Mouse (Mus musculus): ENCODE results near the gene Brca1.

DNA sequence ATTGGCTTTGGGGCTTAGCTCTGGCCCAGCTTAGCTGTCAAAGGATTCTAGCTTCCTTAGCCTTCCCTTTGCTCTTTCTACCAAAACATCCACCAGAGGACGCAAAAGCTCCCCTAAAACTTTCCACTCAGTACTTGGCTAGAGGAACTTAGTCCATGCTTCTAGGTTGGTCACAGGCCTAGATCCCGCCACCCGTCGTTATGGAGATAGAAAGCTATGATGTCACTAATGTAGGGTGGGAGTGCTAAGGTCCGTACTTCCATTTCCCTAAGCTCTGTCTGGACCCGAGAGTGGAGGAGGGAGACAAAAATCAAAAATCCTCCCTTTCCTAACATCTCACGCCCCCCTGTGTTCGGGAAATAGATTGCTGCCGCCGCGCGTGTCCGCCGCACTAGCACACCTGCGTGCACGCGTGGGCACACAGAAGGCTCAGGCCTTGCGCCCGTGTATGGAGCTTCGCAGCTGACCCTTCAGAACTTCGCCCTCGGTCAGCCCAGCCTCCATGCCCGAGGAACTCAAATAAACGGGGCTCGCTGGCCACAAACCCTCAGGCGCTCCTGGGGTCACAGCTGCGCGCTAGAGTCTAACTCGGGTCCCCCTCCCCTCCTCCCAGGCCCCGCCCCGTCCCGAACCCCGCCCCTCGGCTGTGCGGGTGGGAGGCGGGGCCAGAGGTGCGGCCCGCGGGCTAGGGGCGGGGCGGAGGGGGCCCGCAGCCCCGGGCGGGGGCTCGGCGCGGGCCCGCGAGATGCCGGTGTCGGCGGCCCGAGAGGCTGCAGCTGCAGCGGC, 84.1 kb downstream of the Brca1 start:
- TF ChIP-seq CTCF (IDR thresholded peaks at IDR 0.05; ENCODE audit: extremely low read depth, insufficient read depth, low read length): peak; percentile 56; the same call in 1 of the 2 replicates
- TF ChIP-seq POLR2A (IDR thresholded peaks at IDR 0.05; ENCODE audit: extremely low read depth, insufficient read depth, low read length): no peak

All from cortical plate, adult 2 months (tissue).